Mouse (Mus musculus) kidney, embryonic 16.5 days (tissue): ENCODE results near the gene Hykk. TPM values are rescaled to one million over a fixed set of nuclear protein-coding genes. Genes with fewer than 3 reads are reported as not detected.

Experiments used
- polyA plus RNA-seq: library from polyadenylated mRNA; unstranded; fragments of >200 nt; fragmentation: Nextera tagmentation; extraction: Ambion mirVana; gene quantifications from 2 replicates; pipeline ENCODE4 v1.2.1, GENCODE M21; 2015

The Hykk gene
- polyA plus RNA-seq, 1 experiment from 2014 or later: 12.9 TPM

Other genes starting within 250 kb of the Hykk start
- 3.1 and 3.7 TPM in 2 replicates for gene Dnaja4, start 218.4 kb upstream of the Hykk start, polyA plus RNA-seq
- gene Wdr61, start 182.8 kb upstream of the Hykk start, polyA plus RNA-seq: 149 and 153 TPM in 2 replicates
- 53.8 and 62.5 TPM in 2 replicates for gene Crabp1, start 152.5 kb upstream of the Hykk start, polyA plus RNA-seq
- gene Ireb2, start 53.5 kb upstream of the Hykk start, polyA plus RNA-seq: 35.4 and 37.9 TPM in 2 replicates
- 319 and 335 TPM in 2 replicates for gene Psma4, start 33.5 kb downstream of the Hykk start, polyA plus RNA-seq
- gene AY074887, start 33.7 kb downstream of the Hykk start, polyA plus RNA-seq: 0.96 and 1.6 TPM in 2 replicates
- gene Chrna5, start 63.6 kb downstream of the Hykk start, polyA plus RNA-seq: 0.40 and 0.91 TPM in 2 replicates
- 0.57 and 1.0 TPM in 2 replicates for gene Chrna3, start 109.3 kb downstream of the Hykk start, polyA plus RNA-seq
- gene Chrnb4, start 131.5 kb downstream of the Hykk start, polyA plus RNA-seq: 2.9 and 3.8 TPM in 2 replicates
- 15.0 and 29.2 TPM in 2 replicates for gene Ube2q2, start 231.6 kb downstream of the Hykk start, polyA plus RNA-seq